Mouse (Mus musculus): ENCODE data around the gene Rbmxl1.

DNA sequence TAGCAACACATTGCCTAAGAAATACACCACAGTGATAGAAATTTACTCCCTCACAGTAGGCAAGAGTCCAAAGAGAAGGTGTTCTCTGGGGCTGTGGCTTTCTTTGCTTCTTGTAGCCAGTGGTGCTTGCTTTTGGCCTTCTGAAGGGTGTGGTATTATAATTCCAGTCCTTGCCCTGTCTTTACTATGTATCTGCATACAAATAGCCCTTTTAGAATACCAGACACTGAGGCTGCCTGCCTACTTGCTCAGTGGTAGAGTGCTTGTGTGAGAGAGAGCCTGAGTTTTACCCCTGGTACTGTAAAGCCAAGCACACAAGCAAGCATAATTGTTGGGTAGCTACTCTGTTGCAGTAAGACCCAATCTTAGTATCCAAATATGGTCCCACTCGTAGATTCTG is 6.0 kb upstream of the Rbmxl1 start:
- TF ChIP-seq POLR2A (IDR thresholded peaks at IDR 0.05; ENCODE audit: extremely low read depth, insufficient read depth, low read length) (no peak), CTCF (IDR thresholded peaks at IDR 0.05; ENCODE audit: extremely low read depth, insufficient read depth, low read length) (no peak)
